Mouse (Mus musculus) C2C12 (cell line): ENCODE measurements around the gene Mepe. TPM values are rescaled to one million over a fixed set of nuclear protein-coding genes. Genes with fewer than 3 reads are reported as not detected.

Source experiments
- H3K27me3 ChIP-seq: one replicate; pipeline ENCODE4 v1.6.1; 2011; ENCODE audit not compliant: control insufficient read depth, insufficient read depth, insufficient read length
- H3K36me3 ChIP-seq: one replicate; pipeline ENCODE4 v1.6.1; 2011; ENCODE audit not compliant: control insufficient read depth, insufficient read depth
- H3K4me3 ChIP-seq: one replicate; pipeline ENCODE4 v1.5.1; 2011; ENCODE audit warnings: mild to moderate bottlenecking, control low read depth; ENCODE audit not compliant: poor library complexity, insufficient read depth, severe bottlenecking
- H3K79me2 ChIP-seq: one replicate; pipeline ENCODE4 v1.6.1; 2011; ENCODE audit not compliant: control insufficient read depth, insufficient read depth
- H3K79me3 ChIP-seq: one replicate; pipeline ENCODE4 v1.6.1; 2011; ENCODE audit warnings: low read depth, control low read depth
- H3ac ChIP-seq: one replicate; pipeline ENCODE3; 2011; ENCODE audit warnings: low read depth; ENCODE audit not compliant: control insufficient read depth, insufficient read length
- CEBPB ChIP-seq: IDR thresholded peaks from one replicate; pipeline ENCODE4 v1.6.1; 2011; ENCODE audit warnings: low read depth, mild to moderate bottlenecking, control low read depth, moderate library complexity
- CTCF ChIP-seq: IDR thresholded peaks from one replicate; pipeline ENCODE4 v1.5.1; 2011; ENCODE audit not compliant: control insufficient read depth, insufficient read depth, insufficient read length
- FOSL1 ChIP-seq: IDR thresholded peaks from one replicate; pipeline ENCODE4 v1.8.0; 2011; ENCODE audit warnings: mild to moderate bottlenecking, low read length; ENCODE audit not compliant: poor library complexity, insufficient read depth, severe bottlenecking
- MAX ChIP-seq: IDR thresholded peaks from one replicate; pipeline ENCODE4 v1.6.1; 2011; ENCODE audit warnings: mild to moderate bottlenecking, control low read depth
- MYOD1 ChIP-seq: IDR thresholded peaks from one replicate; pipeline ENCODE4 v1.6.1; 2011; ENCODE audit warnings: low read depth; ENCODE audit not compliant: control insufficient read depth, insufficient read length
- MYOG ChIP-seq: IDR thresholded peaks from one replicate; pipeline ENCODE4 v1.6.1; 2011; ENCODE audit not compliant: control insufficient read depth, insufficient read length; ENCODE audit errors: extremely low read depth
- USF1 ChIP-seq: IDR thresholded peaks from one replicate; pipeline ENCODE4 v1.6.1; 2011; ENCODE audit warnings: low read depth, mild to moderate bottlenecking, control low read depth, moderate library complexity
- polyA plus RNA-seq: library from polyadenylated mRNA; unstranded; fragments of >200 nt; fragmentation: generic; extraction: Trizol; gene quantifications from one replicate; pipeline ENCODE4 v1.2.1, GENCODE M21; 2012; ENCODE audit warnings: missing spikeins

The Mepe gene
- polyA plus RNA-seq, 1 experiment: not detected

DNA sequence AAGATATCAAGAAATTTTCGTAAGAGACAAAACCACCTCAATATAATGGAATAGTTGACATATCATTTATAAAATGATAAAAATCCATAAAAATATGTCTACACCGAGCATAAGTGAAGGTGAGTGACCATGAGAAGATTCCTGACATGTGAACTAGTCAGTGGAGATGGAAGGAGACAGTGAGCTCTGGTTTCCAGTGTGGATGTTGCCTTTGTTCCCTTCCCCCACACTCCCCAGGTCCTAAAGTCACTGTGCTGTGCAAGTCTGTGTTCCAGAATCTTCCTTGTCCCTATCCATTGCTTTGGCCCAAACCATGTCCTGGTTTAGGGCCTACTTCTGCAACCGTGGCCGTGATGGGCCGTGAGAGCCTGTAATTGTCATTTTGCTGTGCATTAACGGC lies 8.5 kb downstream of the Mepe start:
- Histone ChIP-seq H3K79me3 (no peaks in the 10 kb centered on the region), H3K36me3 (no peaks in the 10 kb centered on the region), H3K79me2 (no peaks in the 10 kb centered on the region), H3K27me3 (no peaks in the 10 kb centered on the region), H3ac (no peak overlapping the region), H3K4me3 (no peak overlapping the region)
- TF ChIP-seq MYOG: no peak
- TF ChIP-seq MAX: no peak
- no peak for TF ChIP-seq CEBPB
- no peak for TF ChIP-seq USF1
- no peak for TF ChIP-seq MYOD1
- TF ChIP-seq CTCF: no peak
- no peak for TF ChIP-seq FOSL1

- Histone ChIP-seq H3K79me2 (no peaks in the 10 kb centered on the region), H3K36me3 (no peaks in the 10 kb centered on the region)
- no peak for TF ChIP-seq MYOD1
- no peak for TF ChIP-seq CEBPB
- no peak for TF ChIP-seq USF1
- no peak for TF ChIP-seq MAX
- no peak for TF ChIP-seq FOSL1
- TF ChIP-seq CTCF: no peak
- TF ChIP-seq MYOG: no peak
These were observed 9.4 kb downstream of the Mepe start for GRCm38 (mm10) chr5:104334516-104334915.

GRCm38 (mm10) chr5:104335962-104336361 lies 10.8 kb downstream of the Mepe start:
- Histone ChIP-seq H3K36me3 (no peaks in the 10 kb centered on the region), H3K27me3 (no peaks in the 10 kb centered on the region), H3K79me2 (no peaks in the 10 kb centered on the region), H3ac (no peak overlapping the region), H3K4me3 (no peak overlapping the region), H3K79me3 (no peaks in the 10 kb centered on the region)
- TF ChIP-seq MYOG (no peak), MYOD1 (no peak), FOSL1 (no peak), CTCF (no peak), USF1 (no peak), CEBPB (no peak), MAX (no peak)

More at GRCm38 (mm10) chr5:104334516-104334915, 9.4 kb downstream of the Mepe start:
- Histone ChIP-seq H3K27me3 (no peaks in the 10 kb centered on the region), H3K4me3 (no peak overlapping the region), H3ac (no peak overlapping the region), H3K79me3 (no peaks in the 10 kb centered on the region)

- no peaks in the 10 kb centered on the region for H3K79me2 ChIP-seq
- no peaks in the 10 kb centered on the region for H3K27me3 ChIP-seq
- H3K79me3 ChIP-seq: no peaks in the 10 kb centered on the region
- TF ChIP-seq CEBPB (no peak), MYOD1 (no peak), CTCF (no peak), USF1 (no peak), FOSL1 (no peak), MYOG (no peak), MAX (no peak)
- H3K4me3 ChIP-seq: no peak overlapping the region
- no peak overlapping the region for H3ac ChIP-seq
- no peaks in the 10 kb centered on the region for H3K36me3 ChIP-seq
These were observed 12.4 kb downstream of the Mepe start for GRCm38 (mm10) chr5:104337491-104337890.

DNA sequence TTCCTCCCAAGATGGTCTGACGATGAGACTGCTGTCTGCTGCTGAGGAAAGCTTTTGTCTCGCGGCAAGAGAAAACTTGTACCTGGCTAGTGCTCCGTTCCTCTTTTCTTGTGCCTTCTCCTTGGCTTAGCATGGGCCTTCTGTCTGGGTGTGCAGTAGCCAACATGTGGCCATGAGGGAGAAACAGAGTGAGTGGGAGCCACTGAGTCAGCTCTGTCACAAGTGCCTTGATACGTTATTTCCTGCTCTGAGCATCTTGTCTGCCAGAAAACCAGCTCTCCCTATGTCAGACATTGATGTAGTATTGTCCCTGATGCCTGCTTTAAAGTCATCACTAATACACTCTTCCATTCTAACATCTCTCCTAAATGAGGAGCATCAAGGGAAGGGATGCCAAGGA lies 13.9 kb downstream of the Mepe start:
- H3ac ChIP-seq: no peak overlapping the region
- TF ChIP-seq MAX: no peak
- no peak for TF ChIP-seq CEBPB
- TF ChIP-seq MYOD1: no peak
- TF ChIP-seq MYOG: no peak
- no peak overlapping the region for H3K4me3 ChIP-seq
- no peaks in the 10 kb centered on the region for H3K36me3 ChIP-seq
- H3K27me3 ChIP-seq: no peaks in the 10 kb centered on the region
- no peaks in the 10 kb centered on the region for H3K79me2 ChIP-seq
- H3K79me3 ChIP-seq: no peaks in the 10 kb centered on the region

GRCm38 (mm10) chr5:104339706-104340512 lies 14.8 kb downstream of the Mepe start:
- no peaks in the 10 kb centered on the region for H3K79me3 ChIP-seq
- TF ChIP-seq CTCF (peak; percentile 16), FOSL1 (no peak)
- no peaks in the 10 kb centered on the region for H3K36me3 ChIP-seq
- no peak overlapping the region for H3ac ChIP-seq
- no peaks in the 10 kb centered on the region for H3K27me3 ChIP-seq
- no peaks in the 10 kb centered on the region for H3K79me2 ChIP-seq
- H3K4me3 ChIP-seq: no peak overlapping the region
